Mouse (Mus musculus) stomach, postnatal 0 days (tissue): ENCODE measurements around the gene Acbd3. TPM values are rescaled to one million over a fixed set of nuclear protein-coding genes. Genes with fewer than 3 reads are reported as not detected.

Experiments used
- ATAC-seq: fragments of 200-750 bp; cut with Nextera tagmentation; 2 replicates; pipeline ENCODE4 v1.8.0; 2017; ENCODE audit not compliant: low FRiP score, low TSS enrichment
- DNase-seq: peaks from one replicate; pipeline ENCODE4 v3.0.0-alpha.2; 2016; ENCODE audit warnings: low spot score
- H3K27ac ChIP-seq: fragments of 300-500 bp; sonication (generic); replicated peaks from 2 replicates; pipeline ENCODE4 v1.5.1; 2014; ENCODE audit warnings: mild to moderate bottlenecking, control low read depth
- H3K27me3 ChIP-seq: fragments of 300-500 bp; sonication (generic); 2 replicates; pipeline ENCODE4 v1.6.1; 2014; ENCODE audit warnings: low read length; ENCODE audit not compliant: control insufficient read depth, insufficient read depth
- H3K36me3 ChIP-seq: fragments of 300-500 bp; sonication (generic); 2 replicates; pipeline ENCODE4 v1.6.1; 2014; ENCODE audit warnings: low read length, mixed read lengths; ENCODE audit not compliant: control insufficient read depth, insufficient read depth
- H3K4me1 ChIP-seq: fragments of 300-500 bp; sonication (generic); replicated peaks from 2 replicates; pipeline ENCODE4 v1.6.1; 2014; ENCODE audit warnings: antibody characterized with exemption; ENCODE audit not compliant: control insufficient read depth, insufficient read depth
- H3K4me2 ChIP-seq: fragments of 300-500 bp; sonication (generic); replicated peaks from 2 replicates; pipeline ENCODE4 v1.6.1; 2014; ENCODE audit warnings: low read depth, mild to moderate bottlenecking, control low read depth, moderate library complexity
- H3K4me3 ChIP-seq: fragments of 300-500 bp; sonication (generic); 2 replicates; pipeline ENCODE4 v1.5.1; 2014; ENCODE audit warnings: low read depth, low read length, control low read depth
- H3K9ac ChIP-seq: fragments of 300-500 bp; sonication (generic); 2 replicates; pipeline ENCODE4 v1.6.1; 2014; ENCODE audit warnings: mild to moderate bottlenecking, low read length, control low read depth, mixed read lengths
- H3K9me3 ChIP-seq: fragments of 300-500 bp; sonication (generic); 2 replicates; pipeline ENCODE4 v1.6.1; 2016; ENCODE audit warnings: low read length; ENCODE audit not compliant: control insufficient read depth
- CTCF ChIP-seq: IDR thresholded peaks from 2 replicates; pipeline ENCODE4 v1.5.1; 2016; ENCODE audit warnings: antibody characterized with exemption, low read depth, mild to moderate bottlenecking, moderate library complexity
- EP300 ChIP-seq: optimal IDR thresholded peaks from 2 replicates; pipeline ENCODE3; 2016; ENCODE audit warnings: antibody characterized with exemption
- WGBS: fragments of 180-500 bp; shearing (Covaris S2); extraction: QIAGEN DNeasy Blood & Tissue Kit; methylation state at CpG from one replicate; pipeline ENCODE4 v1.1.7; 2014; 5-methylcytosine and 5-hydroxymethylcytosine counted together
- polyA plus RNA-seq: library from polyadenylated mRNA; unstranded; fragments of >200 nt; fragmentation: Nextera tagmentation; extraction: Ambion mirVana; gene quantifications from 2 replicates; pipeline ENCODE4 v1.2.1, GENCODE M21; 2015

The Acbd3 gene
- polyA plus RNA-seq, 1 experiment from 2014 or later: 16.7 TPM

DNA sequence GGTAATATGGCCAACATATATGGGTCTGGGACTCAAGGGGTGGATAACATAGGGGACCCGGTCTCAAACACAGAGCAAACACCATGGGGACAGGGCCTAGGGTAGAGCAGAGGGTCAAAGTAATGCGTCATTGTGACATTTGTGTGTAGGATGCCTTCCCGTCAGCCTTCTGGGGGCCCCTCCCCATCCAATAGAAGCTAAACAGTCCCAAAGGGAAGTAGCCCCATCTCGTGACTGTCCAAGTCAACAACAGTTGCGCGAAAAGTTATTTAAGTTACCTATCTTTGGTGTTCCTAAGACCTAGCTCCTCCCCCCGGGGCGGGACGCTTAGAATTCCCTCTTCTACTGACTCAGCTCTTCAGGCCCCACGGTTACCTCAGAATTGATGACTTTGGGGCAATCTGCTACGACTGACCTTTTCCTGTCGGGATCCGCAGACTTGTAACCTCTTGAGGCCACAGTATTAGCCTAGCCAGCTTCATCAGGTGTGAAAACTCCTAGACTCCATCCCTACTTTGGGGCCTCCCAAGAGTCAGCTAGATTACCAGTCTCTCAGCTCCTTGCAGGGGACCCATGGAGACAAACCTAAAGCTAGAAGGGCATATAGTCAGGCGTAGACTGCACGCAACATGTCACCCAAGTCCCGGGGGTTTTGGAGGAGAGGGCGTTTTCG is 67.7 kb downstream of the Acbd3 start:
- Histone ChIP-seq H3K4me2 (peak overlapping the region; percentile 56), H3K27me3 (no peaks in the 10 kb centered on the region), H3K9ac (peak overlapping the region; percentile 50), H3K27ac (no peak overlapping the region), H3K4me1 (no peaks in the 10 kb centered on the region), H3K9me3 (no peaks in the 10 kb centered on the region), H3K4me3 (peak overlapping the region; percentile 28; the same call in 1 of the 2 replicates), H3K36me3 (no peaks in the 10 kb centered on the region)
- TF ChIP-seq CTCF (peak; percentile 59), EP300 (no peak)
- WGBS: 8% methylated on average over 18 of the region's 18 CpGs
- DNase-seq (peak; percentile 72), ATAC-seq (peak; percentile 73)

DNA sequence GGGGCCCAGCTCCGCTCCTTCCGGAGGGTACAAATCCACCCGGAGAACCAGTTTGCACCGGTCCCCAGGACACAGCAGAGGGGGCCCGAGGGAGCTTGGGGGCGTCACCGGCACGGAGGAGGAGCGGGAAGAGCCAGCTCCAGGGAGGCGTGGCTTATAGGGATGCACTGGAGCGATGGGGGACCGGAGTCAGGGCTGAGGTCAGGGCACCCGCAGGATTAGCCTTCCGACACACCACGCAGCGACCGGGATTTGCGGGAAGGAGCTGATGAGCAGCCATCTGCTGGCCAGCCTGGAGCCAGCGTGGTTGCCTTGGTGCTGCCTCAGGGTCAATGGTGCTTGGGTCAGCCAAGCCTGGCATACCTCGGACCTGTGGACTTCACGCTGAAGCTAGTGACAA is 68.3 kb downstream of the Acbd3 start:
- peak overlapping the region; percentile 28; the same call in 1 of the 2 replicates for H3K4me3 ChIP-seq
- peak; percentile 47 for DNase-seq
- H3K4me1 ChIP-seq: no peaks in the 10 kb centered on the region
- H3K27ac ChIP-seq: no peak overlapping the region
- no peak for TF ChIP-seq EP300
- 0 out of 2 replicates have a peak, but pooled peaks have one; percentile 3 for TF ChIP-seq CTCF
- no peaks in the 10 kb centered on the region for H3K9me3 ChIP-seq
- ATAC-seq: peak; percentile 80
- no peaks in the 10 kb centered on the region for H3K36me3 ChIP-seq
- H3K9ac ChIP-seq: peak overlapping the region; percentile 50; the same call in 1 of the 2 replicates
- H3K4me2 ChIP-seq: peak overlapping the region; percentile 56
- WGBS: 5% methylated on average over 21 of the region's 21 CpGs
- no peaks in the 10 kb centered on the region for H3K27me3 ChIP-seq

DNA sequence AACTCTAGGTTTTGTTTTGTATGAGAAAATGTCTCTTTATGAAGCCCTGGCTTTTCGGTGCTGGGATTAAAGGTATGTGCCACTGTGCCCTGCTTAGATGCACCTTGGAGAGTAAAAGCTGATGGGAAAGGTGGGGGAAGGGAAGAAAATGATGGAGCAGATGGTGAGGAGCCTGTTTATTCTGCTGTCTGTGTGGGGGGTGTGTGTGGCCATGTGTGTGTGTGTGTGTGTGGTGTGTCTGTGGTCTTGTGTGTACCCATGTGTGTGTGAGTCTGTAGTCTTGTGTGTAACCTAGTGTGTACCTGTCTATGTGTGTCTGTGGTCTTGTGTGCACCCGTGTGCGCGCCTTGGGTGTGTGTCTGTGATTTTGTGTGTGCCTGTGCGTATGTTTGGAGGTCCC is 72.8 kb downstream of the Acbd3 start:
- 0 out of 2 replicates have a peak, but pooled peaks cover 8% of the 10 kb centered on the region for H3K36me3 ChIP-seq
- ATAC-seq (no peak), DNase-seq (no peak)
- no peak overlapping the region for H3K27ac ChIP-seq
- H3K9ac ChIP-seq: no peak overlapping the region
- TF ChIP-seq CTCF: no peak
- no peak for TF ChIP-seq EP300
- no peaks in the 10 kb centered on the region for H3K9me3 ChIP-seq
- H3K4me3 ChIP-seq: no peak overlapping the region
- no peaks in the 10 kb centered on the region for H3K4me1 ChIP-seq
- H3K27me3 ChIP-seq: no peaks in the 10 kb centered on the region
- no peak overlapping the region for H3K4me2 ChIP-seq
- 94% methylated on average over 5 of the region's 5 CpGs for WGBS

DNA sequence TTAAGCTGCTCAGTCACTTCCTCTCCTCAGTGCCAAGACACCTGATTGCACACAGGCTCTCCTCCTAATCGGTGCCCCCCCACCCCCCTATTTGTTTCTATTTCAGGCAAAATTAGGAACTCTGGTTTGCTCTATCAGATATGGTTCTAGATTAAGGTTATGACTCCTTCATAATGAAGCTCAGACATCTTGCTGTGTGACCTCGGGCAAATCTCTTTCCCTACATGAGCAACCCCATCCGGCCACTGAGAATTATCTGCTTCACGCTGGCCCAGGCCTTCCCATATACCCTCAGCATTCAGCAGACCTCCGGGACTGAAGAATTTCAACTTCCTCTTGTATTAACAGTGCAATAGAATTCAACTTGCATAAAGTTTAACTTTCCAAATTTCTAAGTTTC is 73.4 kb downstream of the Acbd3 start:
- Histone ChIP-seq H3K4me1 (no peaks in the 10 kb centered on the region), H3K27me3 (no peaks in the 10 kb centered on the region)
- TF ChIP-seq CTCF (no peak), EP300 (no peak)

DNA sequence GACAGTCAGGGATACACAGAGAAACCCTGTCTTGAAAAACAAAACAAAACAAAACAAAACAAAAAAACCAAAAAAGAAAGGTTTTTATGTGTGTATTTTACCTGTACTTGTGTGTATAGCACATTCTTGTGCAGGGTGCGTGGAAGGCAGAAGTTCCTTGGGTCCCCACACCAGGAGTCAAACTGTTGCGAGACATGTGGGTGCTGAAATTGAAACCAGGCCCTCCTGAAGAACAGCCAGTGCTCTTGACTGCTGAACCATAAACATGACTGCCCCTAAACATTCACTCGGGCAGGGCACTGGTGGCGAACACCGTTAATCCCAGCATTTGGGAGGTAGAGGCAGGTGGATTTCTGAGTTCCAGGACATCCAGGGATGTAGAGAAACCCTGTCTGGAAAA is 74.2 kb downstream of the Acbd3 start:
- no peak overlapping the region for H3K4me2 ChIP-seq
- no peaks in the 10 kb centered on the region for H3K4me1 ChIP-seq
- DNase-seq: no peak
- 90% methylated on average over 5 of the region's 5 CpGs for WGBS
- no peak overlapping the region for H3K27ac ChIP-seq
- ATAC-seq: no peak
- H3K4me3 ChIP-seq: no peak overlapping the region
- TF ChIP-seq EP300 (no peak), CTCF (no peak)
- peaks cover 18% of the 10 kb centered on the region for H3K36me3 ChIP-seq
- no peaks in the 10 kb centered on the region for H3K27me3 ChIP-seq
- no peaks in the 10 kb centered on the region for H3K9me3 ChIP-seq
- H3K9ac ChIP-seq: no peak overlapping the region

More for the DNA sequence above, 73.4 kb downstream of the Acbd3 start:
- Histone ChIP-seq H3K9me3 (no peaks in the 10 kb centered on the region), H3K4me2 (no peak overlapping the region), H3K4me3 (no peak overlapping the region), H3K27ac (no peak overlapping the region), H3K9ac (no peak overlapping the region), H3K36me3 (peaks cover 12% of the 10 kb centered on the region; the same call in 1 of the 2 replicates)
- no peak for DNase-seq
- 82% methylated on average over 5 of the region's 5 CpGs for WGBS
- no peak for ATAC-seq

DNA sequence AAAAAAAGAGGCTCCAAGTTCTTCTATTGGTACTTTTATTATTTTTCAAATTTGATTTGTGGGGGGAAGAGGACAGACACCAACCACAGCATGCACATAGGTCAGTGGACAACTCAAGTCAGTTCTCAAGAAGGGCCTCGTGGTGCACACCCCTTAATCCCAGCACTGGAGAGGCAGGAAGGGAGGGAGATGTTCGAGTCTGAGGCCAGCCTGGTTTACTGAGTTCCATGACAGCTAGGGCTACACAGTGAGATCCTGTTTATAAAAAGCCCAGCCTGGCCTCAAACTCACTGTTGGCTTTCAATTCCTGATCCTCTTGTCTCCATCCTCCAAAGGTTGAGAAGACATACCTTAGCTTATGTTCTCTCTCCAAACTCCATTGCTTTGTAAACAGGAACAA is 75.0 kb downstream of the Acbd3 start:
- no peak overlapping the region for H3K4me2 ChIP-seq
- 26% methylated on average over 2 of the region's 2 CpGs for WGBS
- H3K9ac ChIP-seq: no peak overlapping the region
- ATAC-seq: no peak
- H3K36me3 ChIP-seq: peaks cover 25% of the 10 kb centered on the region
- no peak overlapping the region for H3K27ac ChIP-seq
- no peaks in the 10 kb centered on the region for H3K9me3 ChIP-seq
- H3K4me1 ChIP-seq: no peaks in the 10 kb centered on the region
- no peak overlapping the region for H3K4me3 ChIP-seq
- no peaks in the 10 kb centered on the region for H3K27me3 ChIP-seq
- DNase-seq: no peak
- TF ChIP-seq EP300 (no peak), CTCF (no peak)
